In genomic region chr12:33174171-33174570, GRCm38 (mm10) we compare ENCODE assay signal across 14 mouse cellular contexts. TPM values are rescaled to one million over a fixed set of nuclear protein-coding genes. Genes with fewer than 3 reads are reported as not detected.
DNase-seq lines count a peak whose midpoint lies in the region; ATAC-seq and TF ChIP-seq lines count a peak whose summit lies in the region.
"Had no signal": no experiment of that assay in that cellular context is flagged by ENCODE, and none has a peak within 500 bp of the region (broad histone marks: within the 10 kb centered on the region; RNA-seq: fewer than 3 reads in every experiment).

No protein-coding gene starts in this region.

- no peak overlapping the region for H3K4me3 ChIP-seq in intestine, embryonic 15.5 days (replicated peaks)
- no peak overlapping the region for H3K4me3 ChIP-seq in intestine, postnatal 0 days (ENCODE audit: low read depth, low read length)
- H3K4me3 ChIP-seq in midbrain, embryonic 12.5 days, result no peak overlapping the region
- H3K4me3 ChIP-seq in midbrain, embryonic 11.5 days (ENCODE audit: low read depth, low read length), result no peak overlapping the region
- no peak overlapping the region for H3K4me3 ChIP-seq in ES-E14 (ENCODE audit: insufficient read depth in 1 of 2, low read depth in 1 of 2, low read length in 2 of 2, poor library complexity in 1 of 2, severe bottlenecking in 1 of 2)
- no peak overlapping the region for H3K4me3 ChIP-seq in stomach, postnatal 0 days (ENCODE audit: low read depth, low read length)
- H3K4me3 ChIP-seq: embryonic facial prominence, embryonic 15.5 days; forebrain, embryonic 13.5 days had no signal

- no peak overlapping the region for H3K4me2 ChIP-seq in intestine, embryonic 15.5 days (replicated peaks)
- no peak overlapping the region for H3K4me2 ChIP-seq in intestine, postnatal 0 days (replicated peaks; ENCODE audit: low read depth)
- no peak overlapping the region for H3K4me2 ChIP-seq in midbrain, embryonic 12.5 days (replicated peaks)
- no peak overlapping the region for H3K4me2 ChIP-seq in midbrain, embryonic 11.5 days
- H3K4me2 ChIP-seq in stomach, postnatal 0 days (replicated peaks; ENCODE audit: low read depth), result no peak overlapping the region
- H3K4me2 ChIP-seq: embryonic facial prominence, embryonic 15.5 days; forebrain, embryonic 13.5 days; liver, embryonic 11.5 days had no signal

- in situ Hi-C loops in ES-E14 (cut with MboI; ENCODE audit: low sequenced_read_pairs in 2 of 2, unreplicated experiment in 2 of 2), result no loop called here

- TF ChIP-seq CTCF in intestine, postnatal 0 days (IDR thresholded peaks at IDR 0.05; ENCODE audit: low read depth), result no peak
- no peak for TF ChIP-seq CTCF in stomach, postnatal 0 days (IDR thresholded peaks at IDR 0.05; ENCODE audit: low read depth)

- no peaks in the 10 kb centered on the region for H3K9me3 ChIP-seq in intestine, embryonic 15.5 days
- no peaks in the 10 kb centered on the region for H3K9me3 ChIP-seq in intestine, postnatal 0 days (ENCODE audit: control insufficient read depth)
- no peaks in the 10 kb centered on the region for H3K9me3 ChIP-seq in midbrain, embryonic 12.5 days
- no peaks in the 10 kb centered on the region for H3K9me3 ChIP-seq in midbrain, embryonic 11.5 days (ENCODE audit: control insufficient read depth, low read length)
- no peaks in the 10 kb centered on the region for H3K9me3 ChIP-seq in ES-E14 (ENCODE audit: control insufficient read depth, insufficient read depth, low read depth, low read length)
- H3K9me3 ChIP-seq in stomach, postnatal 0 days (ENCODE audit: control insufficient read depth, low read length), result no peaks in the 10 kb centered on the region
- H3K9me3 ChIP-seq: embryonic facial prominence, embryonic 15.5 days; forebrain, embryonic 13.5 days had no signal

- ATAC-seq in intestine, embryonic 15.5 days, result peak; percentile 20; the same call in 1 of the 2 replicates
- no peak for ATAC-seq in intestine, postnatal 0 days
- ATAC-seq in midbrain, embryonic 12.5 days (ENCODE audit: low FRiP score, low read depth), result 0 out of 2 replicates have a peak, but pooled peaks have one; percentile 31
- ATAC-seq in midbrain, embryonic 11.5 days (ENCODE audit: low FRiP score), result no peak
- ATAC-seq in stomach, postnatal 0 days (ENCODE audit: low FRiP score, low TSS enrichment), result peak; percentile 27; the same call in 1 of the 2 replicates
- ATAC-seq: forebrain, embryonic 13.5 days; Patski had no signal

- no peak for DNase-seq in midbrain, embryonic 11.5 days (ENCODE audit: low spot score, missing footprints)
- DNase-seq in ES-E14 (ENCODE audit: low read depth, low spot score), result no peak
- DNase-seq in stomach, postnatal 0 days (ENCODE audit: low spot score), result no peak
- DNase-seq in retina, postnatal 1 day, result no peak
- DNase-seq: cerebellum, postnatal 25 days; right cerebral cortex, postnatal 4 days; thymus, adult 18-20 months had no signal

- TF ChIP-seq EP300 in stomach, postnatal 0 days (optimal IDR thresholded peaks at IDR 0.05), result no peak

- no peaks in the 10 kb centered on the region for H3K36me3 ChIP-seq in intestine, embryonic 15.5 days
- H3K36me3 ChIP-seq in intestine, postnatal 0 days (ENCODE audit: control insufficient read depth, insufficient read depth), result no peaks in the 10 kb centered on the region
- H3K36me3 ChIP-seq in midbrain, embryonic 12.5 days, result no peaks in the 10 kb centered on the region
- no peaks in the 10 kb centered on the region for H3K36me3 ChIP-seq in midbrain, embryonic 11.5 days (ENCODE audit: control insufficient read depth, insufficient read depth, low read length)
- no peaks in the 10 kb centered on the region for H3K36me3 ChIP-seq in ES-E14 (ENCODE audit: control insufficient read depth, insufficient read depth, low read length, poor library complexity, severe bottlenecking)
- H3K36me3 ChIP-seq in stomach, postnatal 0 days (ENCODE audit: control insufficient read depth, insufficient read depth, low read length), result no peaks in the 10 kb centered on the region
- H3K36me3 ChIP-seq: embryonic facial prominence, embryonic 15.5 days had no signal

- H3K9ac ChIP-seq in intestine, embryonic 15.5 days, result no peak overlapping the region
- no peak overlapping the region for H3K9ac ChIP-seq in intestine, postnatal 0 days (ENCODE audit: low read depth, low read length)
- H3K9ac ChIP-seq in midbrain, embryonic 12.5 days (replicated peaks), result no peak overlapping the region
- no peak overlapping the region for H3K9ac ChIP-seq in midbrain, embryonic 11.5 days (ENCODE audit: low read length)
- H3K9ac ChIP-seq in ES-E14 (ENCODE audit: insufficient read depth, low read depth, low read length, poor library complexity, severe bottlenecking), result peak overlapping the region; percentile 10; the same call in 1 of the 2 replicates
- H3K9ac ChIP-seq in stomach, postnatal 0 days (ENCODE audit: low read length), result no peak overlapping the region
- H3K9ac ChIP-seq: embryonic facial prominence, embryonic 15.5 days; forebrain, embryonic 13.5 days had no signal

- no peak overlapping the region for H3K27ac ChIP-seq in intestine, embryonic 15.5 days
- no peak overlapping the region for H3K27ac ChIP-seq in intestine, postnatal 0 days (ENCODE audit: low read depth, low read length)
- no peak overlapping the region for H3K27ac ChIP-seq in midbrain, embryonic 12.5 days (replicated peaks)
- no peak overlapping the region for H3K27ac ChIP-seq in midbrain, embryonic 11.5 days (ENCODE audit: low read depth, low read length)
- H3K27ac ChIP-seq in ES-E14 (ENCODE audit: insufficient read depth, low read depth, low read length, poor library complexity, severe bottlenecking), result no peak overlapping the region
- H3K27ac ChIP-seq in stomach, postnatal 0 days (replicated peaks), result no peak overlapping the region
- H3K27ac ChIP-seq: embryonic facial prominence, embryonic 15.5 days; forebrain, embryonic 13.5 days had no signal

- H3K27me3 ChIP-seq in intestine, embryonic 15.5 days (replicated peaks), result no peaks in the 10 kb centered on the region
- H3K27me3 ChIP-seq in intestine, postnatal 0 days (replicated peaks; ENCODE audit: control insufficient read depth, insufficient read depth, low read length), result no peaks in the 10 kb centered on the region
- H3K27me3 ChIP-seq in midbrain, embryonic 12.5 days, result no peaks in the 10 kb centered on the region
- no peaks in the 10 kb centered on the region for H3K27me3 ChIP-seq in midbrain, embryonic 11.5 days (ENCODE audit: control insufficient read depth, insufficient read depth, low read length)
- H3K27me3 ChIP-seq in stomach, postnatal 0 days (ENCODE audit: control insufficient read depth, insufficient read depth, low read length), result no peaks in the 10 kb centered on the region
- H3K27me3 ChIP-seq: embryonic facial prominence, embryonic 15.5 days; forebrain, embryonic 13.5 days; Patski had no signal

- H3K4me1 ChIP-seq in intestine, embryonic 15.5 days (replicated peaks), result peaks cover 28% of the 10 kb centered on the region
- H3K4me1 ChIP-seq in intestine, postnatal 0 days (replicated peaks; ENCODE audit: control insufficient read depth, insufficient read depth, low read length), result peaks cover 2% of the 10 kb centered on the region; the same call in 1 of the 2 replicates
- H3K4me1 ChIP-seq in midbrain, embryonic 12.5 days, result peaks cover 15% of the 10 kb centered on the region
- peaks cover 10% of the 10 kb centered on the region for H3K4me1 ChIP-seq in midbrain, embryonic 11.5 days (ENCODE audit: control insufficient read depth, insufficient read depth, low read length)
- peaks cover 6 to 19% of the 10 kb centered on the region in 2 experiments; a peak in 3 of 4 replicates for H3K4me1 ChIP-seq in ES-E14 (ENCODE audit: control insufficient read depth in 2 of 2, insufficient read depth in 2 of 2, low read length in 2 of 2, poor library complexity in 1 of 2)
- H3K4me1 ChIP-seq in stomach, postnatal 0 days (replicated peaks; ENCODE audit: control insufficient read depth, insufficient read depth), result peaks cover 3% of the 10 kb centered on the region; the same call in 1 of the 2 replicates

- WGBS in intestine, embryonic 15.5 days, result 66% methylated on average over 7 of the region's 7 CpGs
- WGBS in intestine, postnatal 0 days, result 66% methylated on average over 7 of the region's 7 CpGs
- WGBS in midbrain, embryonic 12.5 days, result 81% methylated on average over 7 of the region's 7 CpGs
- 79% methylated on average over 7 of the region's 7 CpGs for WGBS in midbrain, embryonic 11.5 days
- 62% methylated on average over 7 of the region's 7 CpGs for WGBS in stomach, postnatal 0 days

TF ChIP-seq in ES-E14, 5 proteins besides CTCF, POLR2A, EP300 and RAD21:
- TF ChIP-seq HCFC1 (IDR thresholded peaks at IDR 0.05; ENCODE audit: borderline replicate concordance, insufficient read depth, low read length) (no peak), MAFK (IDR thresholded peaks at IDR 0.05; ENCODE audit: insufficient read depth, low read depth, low read length) (no peak), CHD2 (IDR thresholded peaks at IDR 0.05; ENCODE audit: low read depth, low read length) (no peak), ZNF384 (IDR thresholded peaks at IDR 0.05; ENCODE audit: low read depth, low read length) (no peak), ZC3H11A (IDR thresholded peaks at IDR 0.05; ENCODE audit: borderline replicate concordance, low read depth, low read length) (no peak)

RNA-seq across cellular contexts. Expression of gene Atxn7l1, which starts 26.7 kb away (rescaled TPM):
- polyA plus RNA-seq in intestine, embryonic 15.5 days (2015; fragmentation: Nextera tagmentation; extraction: Ambion mirVana), result 12.5 and 13.5 TPM in 2 replicates
- 8.2 and 9.0 TPM in 2 replicates for polyA plus RNA-seq in intestine, postnatal 0 days (2015; fragmentation: Nextera tagmentation; extraction: Ambion mirVana)
- 10.9 and 11.3 TPM in 2 replicates for polyA plus RNA-seq in midbrain, embryonic 12.5 days (2016; fragmentation: Nextera tagmentation; extraction: Ambion mirVana)
- polyA plus RNA-seq in midbrain, embryonic 11.5 days (2014; fragmentation: Nextera tagmentation; extraction: Ambion mirVana), result 16.9 and 17.0 TPM in 2 replicates
- 3.9 and 4.9 TPM in 2 replicates for total RNA-seq in ES-E14 (2012; rRNA removed)
- 4.7 and 5.5 TPM in 2 replicates for polyA plus RNA-seq in stomach, postnatal 0 days (2015; fragmentation: Nextera tagmentation; extraction: Ambion mirVana)

Comparison
In these comparisons a context has a peak if more than half of its experiments do, and no peak if none do; other contexts are left out.
1. ATAC-seq: peak in intestine, embryonic 15.5 days (single experiment), midbrain, embryonic 12.5 days (single experiment) and stomach, postnatal 0 days (single experiment); none in intestine, postnatal 0 days (single experiment) and midbrain, embryonic 11.5 days (single experiment).